Mouse (Mus musculus): ENCODE data around the gene Nudt13.

The Nudt13 gene

DNA sequence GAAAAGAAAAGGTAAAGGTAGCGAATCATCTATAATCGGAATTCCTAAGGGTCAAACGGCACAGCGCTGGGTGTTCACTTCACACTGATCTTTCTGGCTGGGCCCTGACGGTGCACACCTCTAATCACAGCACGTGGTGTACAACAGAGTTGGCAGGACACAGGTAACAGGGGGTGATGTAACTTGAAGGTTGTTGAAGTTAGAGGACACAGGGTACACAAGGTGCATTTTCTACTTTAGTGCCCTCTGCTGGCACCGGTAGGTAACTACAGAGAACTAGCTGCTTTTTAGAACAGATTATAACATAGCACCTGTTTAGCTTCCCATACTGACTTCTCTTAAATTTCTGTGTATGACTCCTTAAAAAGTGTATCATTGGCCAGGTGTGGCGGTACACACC lies 45.7 kb downstream of the Nudt13 start:
- in situ Hi-C loops (cut with MboI, MseI) = no loop called here

DNA sequence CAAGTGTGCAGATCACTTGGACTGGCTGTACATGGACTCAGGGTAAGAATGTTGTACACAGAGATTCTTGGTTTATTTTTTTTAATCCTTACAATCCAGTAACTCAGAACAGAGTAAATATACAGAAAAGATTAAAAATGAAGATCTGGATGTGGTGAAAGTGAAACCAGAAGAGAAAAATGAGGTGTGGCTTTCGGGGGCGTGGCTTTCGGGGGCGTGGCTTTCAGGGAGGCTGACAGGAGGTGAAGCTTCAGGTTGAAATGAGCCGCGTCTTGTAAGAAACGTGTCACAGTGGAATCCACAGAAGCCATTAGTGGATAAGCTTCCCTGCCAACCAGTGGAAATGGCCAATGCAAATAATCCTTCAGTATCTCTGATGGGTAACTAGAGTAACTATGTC lies 46.4 kb downstream of the Nudt13 start:
- in situ Hi-C loops (cut with MboI, MseI) = no loop called here

DNA sequence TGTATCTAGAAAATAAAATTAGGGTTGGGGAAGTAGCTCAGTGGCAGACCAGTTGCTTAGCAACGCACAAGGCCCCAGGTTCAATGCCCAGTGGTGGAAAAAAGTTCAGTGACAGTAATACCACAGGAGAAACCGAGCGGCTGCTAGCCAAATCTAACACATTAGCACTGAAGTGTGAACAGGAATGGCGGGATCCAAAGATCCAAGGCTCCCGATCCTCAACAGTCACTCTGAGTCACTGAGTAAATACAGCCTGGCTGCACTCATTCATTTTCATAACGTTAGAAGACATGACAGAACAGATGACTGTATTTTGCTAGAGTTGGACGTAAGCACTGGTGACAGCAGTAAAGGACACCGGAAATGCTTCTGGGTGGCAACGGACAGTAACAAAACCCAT lies 51.4 kb downstream of the Nudt13 start:
- in situ Hi-C loops (cut with MboI, MseI) = no loop called here

DNA sequence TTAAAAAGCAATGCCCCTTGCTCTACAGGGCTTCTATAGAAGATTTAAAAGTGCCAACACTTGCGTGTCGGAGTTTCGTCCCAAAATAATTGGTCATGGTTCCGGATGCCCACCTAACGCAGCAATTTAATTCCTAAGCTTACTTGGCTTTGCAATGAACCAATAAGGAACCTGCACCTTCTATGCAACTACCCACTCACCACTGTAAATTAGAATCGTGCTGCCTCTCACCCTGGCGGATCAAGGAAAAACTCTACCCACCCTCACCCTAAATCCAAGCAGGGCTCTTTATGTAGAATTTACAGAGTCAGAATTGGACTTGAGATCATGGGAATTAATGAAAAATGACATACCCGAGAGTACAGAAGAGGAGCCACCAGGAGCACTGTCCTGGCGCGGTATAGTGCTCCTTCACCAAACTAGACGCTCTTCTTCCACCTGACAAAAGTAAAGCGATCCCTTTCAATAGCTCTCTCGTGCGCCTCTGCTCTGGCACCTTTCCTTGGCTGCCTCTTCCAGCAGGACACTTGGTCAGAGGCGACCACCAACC lies 53.0 kb downstream of the Nudt13 start:
- in situ Hi-C loops (cut with MboI, MseI) = no loop called here

DNA sequence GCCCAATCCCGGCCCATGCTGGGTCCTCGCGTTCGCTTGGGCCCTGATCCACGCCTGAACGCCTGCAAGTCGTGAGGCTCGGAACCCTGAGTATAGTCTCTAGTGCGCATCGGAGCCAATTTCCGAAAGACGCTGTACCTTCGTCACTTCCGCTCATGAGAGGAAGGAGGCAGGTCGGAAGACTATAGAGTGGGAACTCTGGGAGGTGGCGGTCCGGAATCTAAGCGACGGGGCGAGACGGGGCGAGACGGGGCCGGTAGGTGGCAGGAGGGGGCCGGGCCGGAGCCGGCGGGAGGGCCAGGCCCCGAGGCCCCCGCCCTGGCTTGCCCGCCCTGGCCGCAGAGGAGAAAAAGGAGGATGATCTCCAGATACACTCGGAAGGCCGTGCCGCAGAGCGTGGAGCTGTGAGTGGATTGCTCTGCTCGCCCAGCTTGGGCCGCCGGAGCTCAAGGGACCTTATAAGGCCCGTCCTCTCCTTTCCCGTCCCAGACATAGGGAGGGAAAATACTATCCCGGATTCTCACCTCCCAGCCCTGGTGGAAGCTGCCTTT lies 53.6 kb downstream of the Nudt13 start, which contains the start of the genes Ecd and Fam149b:
Ecd (minus strand) TSS at position 131 of the 551 bp plus-strand sequence.
Fam149b (plus strand) TSS at position 172 of the 551 bp plus-strand sequence.
- in situ Hi-C loops (cut with MboI, MseI) = no loop called here

DNA sequence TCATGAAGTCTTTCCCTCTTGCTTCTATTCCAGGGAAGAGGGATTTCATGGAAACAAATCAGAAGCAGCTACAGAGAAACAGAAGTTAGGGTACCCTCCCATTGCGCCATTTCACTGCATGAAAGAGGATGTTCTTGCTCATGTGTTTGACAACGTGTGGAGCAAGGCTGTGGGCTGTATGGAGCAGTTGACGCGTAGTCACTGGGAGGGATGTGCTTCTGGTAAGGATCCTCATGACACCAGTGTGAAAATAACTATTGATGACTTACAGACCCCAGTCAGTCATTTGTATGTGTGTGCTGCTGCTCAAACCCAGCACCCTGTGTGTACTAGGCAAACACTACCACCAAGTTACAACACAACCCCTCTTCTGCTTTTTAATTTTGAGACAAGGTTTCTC lies 68.7 kb downstream of the Nudt13 start:
- in situ Hi-C loops (cut with MboI, MseI) = no loop called here

All from T-helper 1 cell (primary cell).